Mouse (Mus musculus): ENCODE data around the gene Pdgfa. TPM values are rescaled to one million over a fixed set of nuclear protein-coding genes. Genes with fewer than 3 reads are reported as not detected.

Gene Pdgfa
- polyA plus RNA-seq, 1 experiment from 2014 or later, result 61.2 TPM

- H3K36me3 ChIP-seq (ENCODE audit: control insufficient read depth, insufficient read depth, low read length), result no peaks in the 10 kb centered on the region
- H3K4me1 ChIP-seq (ENCODE audit: control insufficient read depth, insufficient read depth, low read length), result peaks cover 24% of the 10 kb centered on the region
- no peak overlapping the region for H3K4me3 ChIP-seq (ENCODE audit: low read depth, low read length)
- no peak overlapping the region for H3K9ac ChIP-seq (replicated peaks; ENCODE audit: low read depth, low read length)
- no peaks in the 10 kb centered on the region for H3K27me3 ChIP-seq (ENCODE audit: control insufficient read depth, insufficient read depth, low read length)
- no peaks in the 10 kb centered on the region for H3K9me3 ChIP-seq (ENCODE audit: control insufficient read depth, low read depth, low read length)
- peak overlapping the region; percentile 52; the same call in 1 of the 2 replicates for H3K27ac ChIP-seq (ENCODE audit: low read length)
- 19% methylated on average over 10 of the region's 10 CpGs for WGBS
- no peak overlapping the region for H3K4me2 ChIP-seq (replicated peaks; ENCODE audit: low read depth, low read length)
- ATAC-seq (ENCODE audit: insufficient number of reproducible peaks, insufficient read depth, low FRiP score, low read depth), result peak; percentile 34; the same call in 1 of the 2 replicates
Observed at GRCm38 (mm10) chr5:138956427-138956833, 40.7 kb downstream of the Pdgfa start.

GRCm38 (mm10) chr5:138953986-138954385 lies 43.2 kb downstream of the Pdgfa start:
- no peak for ATAC-seq (ENCODE audit: insufficient number of reproducible peaks, insufficient read depth, low FRiP score, low read depth)
- H3K4me3 ChIP-seq (ENCODE audit: low read depth, low read length), result no peak overlapping the region
- H3K4me2 ChIP-seq (replicated peaks; ENCODE audit: low read depth, low read length), result no peak overlapping the region
- no peaks in the 10 kb centered on the region for H3K36me3 ChIP-seq (ENCODE audit: control insufficient read depth, insufficient read depth, low read length)
- H3K4me1 ChIP-seq (ENCODE audit: control insufficient read depth, insufficient read depth, low read length), result peaks cover 32% of the 10 kb centered on the region
- H3K9me3 ChIP-seq (ENCODE audit: control insufficient read depth, low read depth, low read length), result no peaks in the 10 kb centered on the region
- H3K27me3 ChIP-seq (ENCODE audit: control insufficient read depth, insufficient read depth, low read length), result no peaks in the 10 kb centered on the region
- no peak overlapping the region for H3K9ac ChIP-seq (replicated peaks; ENCODE audit: low read depth, low read length)
- 83% methylated on average over 7 of the region's 7 CpGs for WGBS
- H3K27ac ChIP-seq (ENCODE audit: low read length), result no peak overlapping the region

GRCm38 (mm10) chr5:138952969-138953368 lies 44.2 kb downstream of the Pdgfa start:
- no peak overlapping the region for H3K4me3 ChIP-seq (ENCODE audit: low read depth, low read length)
- no peaks in the 10 kb centered on the region for H3K36me3 ChIP-seq (ENCODE audit: control insufficient read depth, insufficient read depth, low read length)
- peaks cover 42% of the 10 kb centered on the region for H3K4me1 ChIP-seq (ENCODE audit: control insufficient read depth, insufficient read depth, low read length)
- H3K9me3 ChIP-seq (ENCODE audit: control insufficient read depth, low read depth, low read length), result no peaks in the 10 kb centered on the region
- no peaks in the 10 kb centered on the region for H3K27me3 ChIP-seq (ENCODE audit: control insufficient read depth, insufficient read depth, low read length)
- no peak overlapping the region for H3K27ac ChIP-seq (ENCODE audit: low read length)
- WGBS, result 53% methylated on average over 13 of the region's 13 CpGs
- no peak for ATAC-seq (ENCODE audit: insufficient number of reproducible peaks, insufficient read depth, low FRiP score, low read depth)
- H3K9ac ChIP-seq (replicated peaks; ENCODE audit: low read depth, low read length), result no peak overlapping the region
- H3K4me2 ChIP-seq (replicated peaks; ENCODE audit: low read depth, low read length), result no peak overlapping the region

GRCm38 (mm10) chr5:138951305-138951704 lies 45.9 kb downstream of the Pdgfa start:
- Histone ChIP-seq H3K4me2 (replicated peaks; ENCODE audit: low read depth, low read length) (no peak overlapping the region), H3K27me3 (ENCODE audit: control insufficient read depth, insufficient read depth, low read length) (no peaks in the 10 kb centered on the region), H3K4me3 (ENCODE audit: low read depth, low read length) (no peak overlapping the region), H3K4me1 (ENCODE audit: control insufficient read depth, insufficient read depth, low read length) (peaks cover 46% of the 10 kb centered on the region), H3K9me3 (ENCODE audit: control insufficient read depth, low read depth, low read length) (no peaks in the 10 kb centered on the region), H3K9ac (replicated peaks; ENCODE audit: low read depth, low read length) (no peak overlapping the region), H3K27ac (ENCODE audit: low read length) (no peak overlapping the region), H3K36me3 (ENCODE audit: control insufficient read depth, insufficient read depth, low read length) (no peaks in the 10 kb centered on the region)
- no peak for ATAC-seq (ENCODE audit: insufficient number of reproducible peaks, insufficient read depth, low FRiP score, low read depth)
- WGBS, result 96% methylated on average over 2 of the region's 2 CpGs

GRCm38 (mm10) chr5:138949165-138949564 lies 48.0 kb downstream of the Pdgfa start:
- H3K4me2 ChIP-seq (replicated peaks; ENCODE audit: low read depth, low read length), result no peak overlapping the region
- H3K27ac ChIP-seq (ENCODE audit: low read length), result peak overlapping the region; percentile 69; the same call in 1 of the 2 replicates
- WGBS, result 67% methylated on average over 6 of the region's 6 CpGs

GRCm38 (mm10) chr5:138948031-138948980 lies 48.9 kb downstream of the Pdgfa start:
- WGBS, result 27% methylated on average over 13 of the region's 13 CpGs
- peak; percentile 26; the same call in 1 of the 2 replicates for ATAC-seq (ENCODE audit: insufficient number of reproducible peaks, insufficient read depth, low FRiP score, low read depth)
- Histone ChIP-seq H3K4me2 (replicated peaks; ENCODE audit: low read depth, low read length) (peak overlapping the region; percentile 16; the same call in 1 of the 2 replicates), H3K9me3 (ENCODE audit: control insufficient read depth, low read depth, low read length) (no peaks in the 10 kb centered on the region), H3K4me1 (ENCODE audit: control insufficient read depth, insufficient read depth, low read length) (peaks cover 34% of the 10 kb centered on the region), H3K4me3 (ENCODE audit: low read depth, low read length) (no peak overlapping the region), H3K27ac (ENCODE audit: low read length) (peak overlapping the region; percentile 69; the same call in 1 of the 2 replicates), H3K27me3 (ENCODE audit: control insufficient read depth, insufficient read depth, low read length) (no peaks in the 10 kb centered on the region), H3K36me3 (ENCODE audit: control insufficient read depth, insufficient read depth, low read length) (no peaks in the 10 kb centered on the region), H3K9ac (replicated peaks; ENCODE audit: low read depth, low read length) (no peak overlapping the region)

More at GRCm38 (mm10) chr5:138949165-138949564, 48.0 kb downstream of the Pdgfa start:
- Histone ChIP-seq H3K9ac (replicated peaks; ENCODE audit: low read depth, low read length) (no peak overlapping the region), H3K36me3 (ENCODE audit: control insufficient read depth, insufficient read depth, low read length) (no peaks in the 10 kb centered on the region), H3K9me3 (ENCODE audit: control insufficient read depth, low read depth, low read length) (no peaks in the 10 kb centered on the region), H3K4me1 (ENCODE audit: control insufficient read depth, insufficient read depth, low read length) (peaks cover 35% of the 10 kb centered on the region), H3K4me3 (ENCODE audit: low read depth, low read length) (no peak overlapping the region), H3K27me3 (ENCODE audit: control insufficient read depth, insufficient read depth, low read length) (no peaks in the 10 kb centered on the region)
- ATAC-seq (ENCODE audit: insufficient number of reproducible peaks, insufficient read depth, low FRiP score, low read depth), result no peak

GRCm38 (mm10) chr5:138947487-138947886 lies 49.7 kb downstream of the Pdgfa start:
- peak overlapping the region; percentile 16; the same call in 1 of the 2 replicates for H3K27ac ChIP-seq (ENCODE audit: low read length)
- H3K36me3 ChIP-seq (ENCODE audit: control insufficient read depth, insufficient read depth, low read length), result no peaks in the 10 kb centered on the region
- H3K4me2 ChIP-seq (replicated peaks; ENCODE audit: low read depth, low read length), result no peak overlapping the region

GRCm38 (mm10) chr5:138946931-138947330 lies 50.2 kb downstream of the Pdgfa start:
- WGBS, result 56% methylated on average over 5 of the region's 5 CpGs
- H3K4me1 ChIP-seq (ENCODE audit: control insufficient read depth, insufficient read depth, low read length), result peaks cover 28% of the 10 kb centered on the region
- no peak overlapping the region for H3K9ac ChIP-seq (replicated peaks; ENCODE audit: low read depth, low read length)
- no peak overlapping the region for H3K27ac ChIP-seq (ENCODE audit: low read length)
- no peak for ATAC-seq (ENCODE audit: insufficient number of reproducible peaks, insufficient read depth, low FRiP score, low read depth)
- H3K9me3 ChIP-seq (ENCODE audit: control insufficient read depth, low read depth, low read length), result no peaks in the 10 kb centered on the region
- H3K4me2 ChIP-seq (replicated peaks; ENCODE audit: low read depth, low read length), result no peak overlapping the region
- H3K27me3 ChIP-seq (ENCODE audit: control insufficient read depth, insufficient read depth, low read length), result no peaks in the 10 kb centered on the region
- no peaks in the 10 kb centered on the region for H3K36me3 ChIP-seq (ENCODE audit: control insufficient read depth, insufficient read depth, low read length)
- no peak overlapping the region for H3K4me3 ChIP-seq (ENCODE audit: low read depth, low read length)

More at GRCm38 (mm10) chr5:138947487-138947886, 49.7 kb downstream of the Pdgfa start:
- Histone ChIP-seq H3K9me3 (ENCODE audit: control insufficient read depth, low read depth, low read length) (no peaks in the 10 kb centered on the region), H3K9ac (replicated peaks; ENCODE audit: low read depth, low read length) (no peak overlapping the region), H3K4me3 (ENCODE audit: low read depth, low read length) (no peak overlapping the region), H3K27me3 (ENCODE audit: control insufficient read depth, insufficient read depth, low read length) (no peaks in the 10 kb centered on the region), H3K4me1 (ENCODE audit: control insufficient read depth, insufficient read depth, low read length) (peaks cover 28% of the 10 kb centered on the region)
- no peak for ATAC-seq (ENCODE audit: insufficient number of reproducible peaks, insufficient read depth, low FRiP score, low read depth)
- 79% methylated on average over 5 of the region's 5 CpGs for WGBS
